Mouse (Mus musculus) left cerebral cortex, adult 2 months (tissue): ENCODE measurements around the gene Bicdl1. TPM values are rescaled to one million over a fixed set of nuclear protein-coding genes. Genes with fewer than 3 reads are reported as not detected.

Experiments
- DNase-seq, 2 experiments: peaks; one replicate each; pipeline ENCODE4 v3.0.0; 2021 to 2022; ENCODE audit warnings: low spot score in 2 of 2, mixed read lengths in 1 of 2; ENCODE audit errors: extremely low spot score in 1 of 2
- H3K27ac ChIP-seq: fragments of 200-600 bp; 2 replicates; pipeline ENCODE4 v1.8.1; 2022
- H3K4me3 ChIP-seq: fragments of 200-600 bp; 2 replicates; pipeline ENCODE4 v1.8.1; 2022
- CTCF ChIP-seq: fragments of 200-600 bp; IDR thresholded peaks from 2 replicates; pipeline ENCODE4 v1.8.1; 2022; ENCODE audit warnings: antibody characterized with exemption, mild to moderate bottlenecking, moderate library complexity
- intact Hi-C: fragments of 180-260 bp; cut with DNase I; formaldehyde crosslinking; loops from one replicate; pipeline ENCODE4 v1.15.1; 2025
- total RNA-seq, 2 experiments: library from RNA; stranded (reverse); gene quantifications; 2 replicates each; pipeline ENCODE4 v1.2.3; 2021

Gene Bicdl1
- total RNA-seq, 2 experiments from 2014 or later, result 164 to 172 TPM

- intact Hi-C loops, result no loop called here
- no peak for TF ChIP-seq CTCF
- no peak overlapping the region for H3K4me3 ChIP-seq
- no peak for DNase-seq
- H3K27ac ChIP-seq, result no peak overlapping the region
These were observed 73.1 kb downstream of the Bicdl1 start for GRCm38 (mm10) chr5:115658352-115658751.

GRCm38 (mm10) chr5:115657234-115657633 is 74.2 kb downstream of the Bicdl1 start:
- DNase-seq, result no peak
- intact Hi-C loops, result no loop called here
- H3K27ac ChIP-seq, result no peak overlapping the region
- H3K4me3 ChIP-seq, result no peak overlapping the region
- no peak for TF ChIP-seq CTCF

- H3K27ac ChIP-seq, result no peak overlapping the region
- intact Hi-C loops, result no loop called here
- TF ChIP-seq CTCF, result no peak
- H3K4me3 ChIP-seq, result no peak overlapping the region
- no peak for DNase-seq
These were observed 74.7 kb downstream of the Bicdl1 start for GRCm38 (mm10) chr5:115656677-115657076.

GRCm38 (mm10) chr5:115653776-115654175 is 77.6 kb downstream of the Bicdl1 start:
- no peak for DNase-seq
- no peak for TF ChIP-seq CTCF
- H3K27ac ChIP-seq, result peak overlapping the region; percentile 84; the same call in 1 of the 2 replicates
- intact Hi-C loops, result loop anchor here (2.0 to 5.0 kb wide), 2 partner anchors 77 to 254 kb away; partner anchors contain the start of gene Bicdl1
- H3K4me3 ChIP-seq, result no peak overlapping the region

- peak overlapping the region; percentile 55 for H3K4me3 ChIP-seq
- intact Hi-C loops, result loop anchor here (2.0 to 5.0 kb wide), 2 partner anchors 78 to 254 kb away; partner anchors contain the start of gene Bicdl1
- peak; percentile 100 for DNase-seq
- peak; percentile 98 for TF ChIP-seq CTCF
- peak overlapping the region; percentile 84 for H3K27ac ChIP-seq
These were observed 78.5 kb downstream of the Bicdl1 start for GRCm38 (mm10) chr5:115652681-115653575.

GRCm38 (mm10) chr5:115651821-115652220 is 79.6 kb downstream of the Bicdl1 start:
- Histone ChIP-seq H3K4me3 (peak overlapping the region; percentile 55), H3K27ac (peak overlapping the region; percentile 79; the same call in 1 of the 2 replicates)
- TF ChIP-seq CTCF, result no peak
- DNase-seq, result no peak
- intact Hi-C loops, result loop anchor here (2.0 to 5.0 kb wide), 2 partner anchors 79 to 255 kb away; partner anchors contain the start of gene Bicdl1

- intact Hi-C loops, result loop anchor here (5.0 kb wide), 1 partner anchor 256 kb away; no protein-coding TSS in a partner anchor
These were observed 80.5 kb downstream of the Bicdl1 start for GRCm38 (mm10) chr5:115650885-115651284.

GRCm38 (mm10) chr5:115649699-115650098 is 81.7 kb downstream of the Bicdl1 start:
- no peak for DNase-seq
- Histone ChIP-seq H3K4me3 (no peak overlapping the region), H3K27ac (no peak overlapping the region)
- intact Hi-C loops, result loop anchor here (5.0 kb wide), 1 partner anchor 258 kb away; no protein-coding TSS in a partner anchor
- TF ChIP-seq CTCF, result no peak

More at GRCm38 (mm10) chr5:115650885-115651284, 80.5 kb downstream of the Bicdl1 start:
- no peak for TF ChIP-seq CTCF
- Histone ChIP-seq H3K27ac (no peak overlapping the region), H3K4me3 (no peak overlapping the region)
- DNase-seq, result no peak

GRCm38 (mm10) chr5:115648876-115649275 is 82.5 kb downstream of the Bicdl1 start:
- intact Hi-C loops, result no loop called here
- DNase-seq, result no peak
- H3K27ac ChIP-seq, result no peak overlapping the region; the same call in 1 of the 2 replicates
- no peak overlapping the region for H3K4me3 ChIP-seq
- no peak for TF ChIP-seq CTCF

GRCm38 (mm10) chr5:115644192-115644591 is 87.2 kb downstream of the Bicdl1 start:
- intact Hi-C loops, result no loop called here
- H3K4me3 ChIP-seq, result no peak overlapping the region
- TF ChIP-seq CTCF, result peak; percentile 31
- no peak for DNase-seq
- H3K27ac ChIP-seq, result no peak overlapping the region

GRCm38 (mm10) chr5:115635536-115635935 is 95.9 kb downstream of the Bicdl1 start:
- Histone ChIP-seq H3K27ac (no peak overlapping the region), H3K4me3 (no peak overlapping the region)
- TF ChIP-seq CTCF, result no peak
- intact Hi-C loops, result no loop called here
- DNase-seq, result no peak

GRCm38 (mm10) chr5:115634046-115634445 is 97.4 kb downstream of the Bicdl1 start:
- DNase-seq, result no peak
- intact Hi-C loops, result no loop called here
- no peak overlapping the region for H3K4me3 ChIP-seq
- H3K27ac ChIP-seq, result no peak overlapping the region
- TF ChIP-seq CTCF, result no peak
